Mouse (Mus musculus): ENCODE measurements at regions not wholly inside any gene's neighbourhood (a gene's known extent, or its start where the extent isn't known, plus 50 kb on each side); places are given as distances from the start of the nearest gene placed in this dataset.

GRCm38 (mm10) chr10:116683374-116683773, 102.1 kb upstream of the Cnot2 start:
- no peak for ATAC-seq (ENCODE audit: borderline replicate concordance, extremely low read depth, low FRiP score, low TSS enrichment)
- Histone ChIP-seq H3K27me3 (no peaks in the 10 kb centered on the region), H3K4me3 (no peak overlapping the region), H3K4me2 (no peak overlapping the region), H3K27ac (no peak overlapping the region), H3K4me1 (no peaks in the 10 kb centered on the region), H3K9ac (no peak overlapping the region), H3K9me3 (no peaks in the 10 kb centered on the region), H3K36me3 (no peaks in the 10 kb centered on the region)
- 77% methylated on average over 9 of the region's 9 CpGs for WGBS

- 77% methylated on average over 10 of the region's 10 CpGs for WGBS
- no peak overlapping the region for H3K27ac ChIP-seq
- ATAC-seq (ENCODE audit: borderline replicate concordance, extremely low read depth, low FRiP score, low TSS enrichment) = no peak
- no peaks in the 10 kb centered on the region for H3K27me3 ChIP-seq
- H3K9ac ChIP-seq = no peak overlapping the region
- no peak overlapping the region for H3K4me2 ChIP-seq
- no peaks in the 10 kb centered on the region for H3K9me3 ChIP-seq
- 0 out of 2 replicates have a peak, but pooled peaks cover 3% of the 10 kb centered on the region for H3K4me1 ChIP-seq
- no peak overlapping the region for H3K4me3 ChIP-seq
- no peaks in the 10 kb centered on the region for H3K36me3 ChIP-seq
Observed at GRCm38 (mm10) chr10:116678950-116679735, 97.8 kb upstream of the Cnot2 start.

GRCm38 (mm10) chr10:116677949-116678348, 96.6 kb upstream of the Cnot2 start:
- Histone ChIP-seq H3K36me3 (no peaks in the 10 kb centered on the region), H3K4me2 (no peak overlapping the region), H3K4me1 (0 out of 2 replicates have a peak, but pooled peaks cover 3% of the 10 kb centered on the region), H3K27ac (no peak overlapping the region), H3K4me3 (no peak overlapping the region), H3K27me3 (no peaks in the 10 kb centered on the region), H3K9me3 (no peaks in the 10 kb centered on the region), H3K9ac (no peak overlapping the region)
- no peak for ATAC-seq (ENCODE audit: borderline replicate concordance, extremely low read depth, low FRiP score, low TSS enrichment)
- WGBS = 39% methylated on average over 4 of the region's 4 CpGs

GRCm38 (mm10) chr10:116675171-116675570, 93.9 kb upstream of the Cnot2 start:
- Histone ChIP-seq H3K27ac (no peak overlapping the region), H3K36me3 (no peaks in the 10 kb centered on the region), H3K27me3 (no peaks in the 10 kb centered on the region), H3K9ac (no peak overlapping the region), H3K9me3 (no peaks in the 10 kb centered on the region), H3K4me2 (no peak overlapping the region), H3K4me3 (no peak overlapping the region), H3K4me1 (0 out of 2 replicates have a peak, but pooled peaks cover 3% of the 10 kb centered on the region)
- WGBS = 79% methylated on average over 7 of the region's 7 CpGs
- ATAC-seq (ENCODE audit: borderline replicate concordance, extremely low read depth, low FRiP score, low TSS enrichment) = no peak

- no peaks in the 10 kb centered on the region for H3K36me3 ChIP-seq
- H3K4me1 ChIP-seq = 0 out of 2 replicates have a peak, but pooled peaks cover 3% of the 10 kb centered on the region
- H3K27me3 ChIP-seq = no peaks in the 10 kb centered on the region
- ATAC-seq (ENCODE audit: borderline replicate concordance, extremely low read depth, low FRiP score, low TSS enrichment) = no peak
- H3K27ac ChIP-seq = no peak overlapping the region
- H3K4me3 ChIP-seq = no peak overlapping the region
- H3K4me2 ChIP-seq = no peak overlapping the region
- no peaks in the 10 kb centered on the region for H3K9me3 ChIP-seq
- WGBS = 68% methylated on average over 2 of the region's 2 CpGs
- H3K9ac ChIP-seq = no peak overlapping the region
Observed at GRCm38 (mm10) chr10:116674348-116674747, 93.0 kb upstream of the Cnot2 start.

- no peak overlapping the region for H3K4me3 ChIP-seq
- H3K36me3 ChIP-seq = no peaks in the 10 kb centered on the region
- 88% methylated on average over 6 of the region's 6 CpGs for WGBS
- ATAC-seq (ENCODE audit: borderline replicate concordance, extremely low read depth, low FRiP score, low TSS enrichment) = no peak
- H3K9ac ChIP-seq = no peak overlapping the region
- no peaks in the 10 kb centered on the region for H3K9me3 ChIP-seq
- no peaks in the 10 kb centered on the region for H3K4me1 ChIP-seq
- no peak overlapping the region for H3K27ac ChIP-seq
- no peak overlapping the region for H3K4me2 ChIP-seq
- H3K27me3 ChIP-seq = no peaks in the 10 kb centered on the region
Observed at GRCm38 (mm10) chr10:116658162-116658962, 77.1 kb upstream of the Cnot2 start.

- H3K27me3 ChIP-seq = no peaks in the 10 kb centered on the region
- H3K9ac ChIP-seq = no peak overlapping the region
- H3K9me3 ChIP-seq = no peaks in the 10 kb centered on the region
- WGBS = 48% methylated on average over 7 of the region's 7 CpGs
- H3K36me3 ChIP-seq = no peaks in the 10 kb centered on the region
- H3K4me3 ChIP-seq = no peak overlapping the region
- no peak overlapping the region for H3K4me2 ChIP-seq
- H3K4me1 ChIP-seq = no peaks in the 10 kb centered on the region
- no peak for ATAC-seq (ENCODE audit: borderline replicate concordance, extremely low read depth, low FRiP score, low TSS enrichment)
- no peak overlapping the region for H3K27ac ChIP-seq
Observed at GRCm38 (mm10) chr10:116655891-116656290, 74.6 kb upstream of the Cnot2 start.

GRCm38 (mm10) chr10:116655018-116655807, 73.9 kb upstream of the Cnot2 start:
- H3K27ac ChIP-seq = no peak overlapping the region
- no peaks in the 10 kb centered on the region for H3K36me3 ChIP-seq
- 71% methylated on average over 6 of the region's 6 CpGs for WGBS
- no peak for ATAC-seq (ENCODE audit: borderline replicate concordance, extremely low read depth, low FRiP score, low TSS enrichment)
- H3K4me3 ChIP-seq = no peak overlapping the region
- H3K9me3 ChIP-seq = no peaks in the 10 kb centered on the region
- H3K27me3 ChIP-seq = no peaks in the 10 kb centered on the region
- no peaks in the 10 kb centered on the region for H3K4me1 ChIP-seq
- no peak overlapping the region for H3K9ac ChIP-seq
- H3K4me2 ChIP-seq = no peak overlapping the region

- no peak for ATAC-seq (ENCODE audit: borderline replicate concordance, extremely low read depth, low FRiP score, low TSS enrichment)
- H3K9ac ChIP-seq = no peak overlapping the region
- no peak overlapping the region for H3K27ac ChIP-seq
- H3K4me1 ChIP-seq = no peaks in the 10 kb centered on the region
- no peaks in the 10 kb centered on the region for H3K9me3 ChIP-seq
- 89% methylated on average over 14 of the region's 14 CpGs for WGBS
- no peaks in the 10 kb centered on the region for H3K27me3 ChIP-seq
- no peak overlapping the region for H3K4me3 ChIP-seq
- no peak overlapping the region for H3K4me2 ChIP-seq
- H3K36me3 ChIP-seq = no peaks in the 10 kb centered on the region
Observed at GRCm38 (mm10) chr10:116654091-116654490, 72.8 kb upstream of the Cnot2 start.

GRCm38 (mm10) chr10:116653511-116653945, 72.2 kb upstream of the Cnot2 start:
- Histone ChIP-seq H3K9ac (no peak overlapping the region), H3K4me3 (no peak overlapping the region), H3K27ac (no peak overlapping the region), H3K27me3 (no peaks in the 10 kb centered on the region), H3K36me3 (no peaks in the 10 kb centered on the region), H3K4me1 (no peaks in the 10 kb centered on the region), H3K9me3 (no peaks in the 10 kb centered on the region), H3K4me2 (no peak overlapping the region)
- ATAC-seq (ENCODE audit: borderline replicate concordance, extremely low read depth, low FRiP score, low TSS enrichment) = no peak
- WGBS = 82% methylated on average over 12 of the region's 12 CpGs

GRCm38 (mm10) chr10:116649287-116649686, 68.0 kb upstream of the Cnot2 start:
- no peaks in the 10 kb centered on the region for H3K4me1 ChIP-seq
- H3K27ac ChIP-seq = no peak overlapping the region
- no peak for ATAC-seq (ENCODE audit: borderline replicate concordance, extremely low read depth, low FRiP score, low TSS enrichment)
- no peaks in the 10 kb centered on the region for H3K9me3 ChIP-seq
- no peak overlapping the region for H3K9ac ChIP-seq
- WGBS = 77% methylated on average over 3 of the region's 3 CpGs
- no peak overlapping the region for H3K4me3 ChIP-seq
- H3K36me3 ChIP-seq = no peaks in the 10 kb centered on the region
- H3K4me2 ChIP-seq = no peak overlapping the region
- no peaks in the 10 kb centered on the region for H3K27me3 ChIP-seq
